Mouse (Mus musculus) hindbrain, embryonic 11.5 days (tissue): ENCODE data around the gene Scnn1a. TPM values are rescaled to one million over a fixed set of nuclear protein-coding genes. Genes with fewer than 3 reads are reported as not detected.

Experiments
- ATAC-seq: fragments of 200-750 bp; cut with Nextera tagmentation; 2 replicates; pipeline ENCODE4 v1.8.0; 2017; ENCODE audit warnings: mild to moderate bottlenecking, moderate TSS enrichment, moderate library complexity; ENCODE audit not compliant: low FRiP score
- DNase-seq: peaks from one replicate; pipeline ENCODE4 v3.0.0-alpha.2; 2015; ENCODE audit warnings: low spot score
- H3K27ac ChIP-seq: fragments of 300-500 bp; sonication (generic); 2 replicates; pipeline ENCODE4 v1.5.1; 2014; ENCODE audit warnings: mild to moderate bottlenecking, low read depth, low read length
- H3K27me3 ChIP-seq: fragments of 300-500 bp; sonication (generic); 2 replicates; pipeline ENCODE4 v1.6.1; 2014; ENCODE audit warnings: mild to moderate bottlenecking, low read length, moderate library complexity, mixed read lengths; ENCODE audit not compliant: control insufficient read depth, insufficient read depth
- H3K36me3 ChIP-seq: fragments of 300-500 bp; sonication (generic); 2 replicates; pipeline ENCODE4 v1.6.1; 2014; ENCODE audit warnings: mild to moderate bottlenecking, low read length, moderate library complexity, mixed read lengths; ENCODE audit not compliant: control insufficient read depth, insufficient read depth
- H3K4me1 ChIP-seq: fragments of 300-500 bp; sonication (generic); replicated peaks from 2 replicates; pipeline ENCODE4 v1.6.1; 2014; ENCODE audit warnings: low read length, mixed read lengths; ENCODE audit not compliant: control insufficient read depth, insufficient read depth
- H3K4me2 ChIP-seq: fragments of 300-500 bp; sonication (generic); replicated peaks from 2 replicates; pipeline ENCODE4 v1.6.1; 2014; ENCODE audit warnings: mild to moderate bottlenecking, low read depth, low read length
- H3K4me3 ChIP-seq: fragments of 300-500 bp; sonication (generic); 2 replicates; pipeline ENCODE4 v1.5.1; 2014; ENCODE audit warnings: low read depth, low read length
- H3K9ac ChIP-seq: fragments of 300-500 bp; sonication (generic); 2 replicates; pipeline ENCODE4 v1.6.1; 2014; ENCODE audit warnings: low read depth, low read length
- H3K9me3 ChIP-seq: fragments of 300-500 bp; sonication (generic); 2 replicates; pipeline ENCODE4 v1.6.1; 2016; ENCODE audit warnings: low read length; ENCODE audit not compliant: control insufficient read depth
- WGBS: fragments of 180-500 bp; shearing (Covaris S2); extraction: QIAGEN DNeasy Blood & Tissue Kit; methylation state at CpG from one replicate; pipeline ENCODE4 v1.1.7; 2014; 5-methylcytosine and 5-hydroxymethylcytosine counted together
- polyA plus RNA-seq: library from polyadenylated mRNA; unstranded; fragments of >200 nt; fragmentation: Nextera tagmentation; extraction: Ambion mirVana; gene quantifications from 2 replicates; pipeline ENCODE4 v1.2.1, GENCODE M21; 2014

Scnn1a gene
- polyA plus RNA-seq, 1 experiment from 2014 or later, result 0.96 TPM

GRCm38 (mm10) chr6:125344084-125344483, 23.6 kb downstream of the Scnn1a start:
- Histone ChIP-seq H3K27me3 (0 out of 2 replicates have a peak, but pooled peaks cover 2% of the 10 kb centered on the region), H3K27ac (no peak overlapping the region), H3K4me3 (no peak overlapping the region), H3K4me2 (no peak overlapping the region), H3K4me1 (peaks cover 2% of the 10 kb centered on the region), H3K9me3 (no peaks in the 10 kb centered on the region), H3K36me3 (no peaks in the 10 kb centered on the region), H3K9ac (no peak overlapping the region)
- ATAC-seq (no peak), DNase-seq (no peak)
- 45% methylated on average over 8 of the region's 8 CpGs for WGBS

DNA sequence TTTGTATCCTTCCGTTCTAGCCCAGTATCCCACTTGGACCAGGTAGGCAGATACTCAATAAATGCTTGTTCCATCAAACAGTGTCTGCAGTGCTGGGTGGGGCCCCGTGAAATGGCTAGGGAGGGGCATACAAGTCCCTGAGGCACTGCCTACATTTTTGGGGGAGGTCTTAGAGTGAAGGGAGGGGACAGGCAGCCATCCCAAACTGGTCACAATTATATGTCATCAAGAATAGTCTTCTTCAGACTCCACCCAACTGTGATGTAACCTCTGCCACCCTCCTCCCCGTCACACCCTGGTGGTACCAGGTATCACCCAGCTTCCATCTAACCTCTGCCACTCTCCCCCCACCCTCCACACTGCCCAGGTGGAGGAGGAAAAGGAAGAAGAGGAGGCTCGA, 24.4 kb downstream of the Scnn1a start:
- Histone ChIP-seq H3K27ac (no peak overlapping the region), H3K4me3 (no peak overlapping the region), H3K9ac (no peak overlapping the region), H3K36me3 (no peaks in the 10 kb centered on the region), H3K4me2 (no peak overlapping the region), H3K27me3 (0 out of 2 replicates have a peak, but pooled peaks cover 2% of the 10 kb centered on the region), H3K9me3 (no peaks in the 10 kb centered on the region), H3K4me1 (peaks cover 5% of the 10 kb centered on the region)
- DNase-seq, result no peak
- no peak for ATAC-seq
- WGBS, result 59% methylated on average over 4 of the region's 4 CpGs

DNA sequence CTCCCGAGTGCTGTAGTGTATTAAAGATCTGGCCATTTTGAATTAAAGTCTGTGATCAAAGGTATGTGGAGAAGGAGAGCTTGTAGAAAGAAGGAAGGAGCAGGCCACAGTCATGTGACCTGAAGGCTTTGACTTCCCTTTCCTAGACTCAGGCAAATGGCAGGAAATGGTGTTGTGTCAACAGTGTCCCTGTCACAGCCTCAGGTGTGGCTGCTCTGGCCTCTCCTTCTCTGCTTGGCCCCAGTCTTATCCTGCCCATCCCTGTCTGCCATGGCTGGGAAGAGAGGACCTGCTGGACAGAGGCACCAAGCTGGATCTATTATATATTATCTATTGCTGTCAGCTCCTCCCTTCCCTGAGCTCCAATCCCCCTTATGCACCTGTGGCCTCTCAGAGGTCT, 25.2 kb downstream of the Scnn1a start:
- Histone ChIP-seq H3K4me1 (peaks cover 9% of the 10 kb centered on the region), H3K9me3 (no peaks in the 10 kb centered on the region), H3K4me2 (no peak overlapping the region), H3K27me3 (0 out of 2 replicates have a peak, but pooled peaks cover 2% of the 10 kb centered on the region), H3K4me3 (no peak overlapping the region), H3K9ac (no peak overlapping the region), H3K36me3 (no peaks in the 10 kb centered on the region), H3K27ac (no peak overlapping the region)
- no peak for DNase-seq
- 71% methylated on average over 1 of the region's 1 CpGs for WGBS
- ATAC-seq, result no peak

GRCm38 (mm10) chr6:125346029-125346428, 25.6 kb downstream of the Scnn1a start:
- WGBS, result 55% methylated on average over 2 of the region's 2 CpGs
- no peaks in the 10 kb centered on the region for H3K9me3 ChIP-seq

DNA sequence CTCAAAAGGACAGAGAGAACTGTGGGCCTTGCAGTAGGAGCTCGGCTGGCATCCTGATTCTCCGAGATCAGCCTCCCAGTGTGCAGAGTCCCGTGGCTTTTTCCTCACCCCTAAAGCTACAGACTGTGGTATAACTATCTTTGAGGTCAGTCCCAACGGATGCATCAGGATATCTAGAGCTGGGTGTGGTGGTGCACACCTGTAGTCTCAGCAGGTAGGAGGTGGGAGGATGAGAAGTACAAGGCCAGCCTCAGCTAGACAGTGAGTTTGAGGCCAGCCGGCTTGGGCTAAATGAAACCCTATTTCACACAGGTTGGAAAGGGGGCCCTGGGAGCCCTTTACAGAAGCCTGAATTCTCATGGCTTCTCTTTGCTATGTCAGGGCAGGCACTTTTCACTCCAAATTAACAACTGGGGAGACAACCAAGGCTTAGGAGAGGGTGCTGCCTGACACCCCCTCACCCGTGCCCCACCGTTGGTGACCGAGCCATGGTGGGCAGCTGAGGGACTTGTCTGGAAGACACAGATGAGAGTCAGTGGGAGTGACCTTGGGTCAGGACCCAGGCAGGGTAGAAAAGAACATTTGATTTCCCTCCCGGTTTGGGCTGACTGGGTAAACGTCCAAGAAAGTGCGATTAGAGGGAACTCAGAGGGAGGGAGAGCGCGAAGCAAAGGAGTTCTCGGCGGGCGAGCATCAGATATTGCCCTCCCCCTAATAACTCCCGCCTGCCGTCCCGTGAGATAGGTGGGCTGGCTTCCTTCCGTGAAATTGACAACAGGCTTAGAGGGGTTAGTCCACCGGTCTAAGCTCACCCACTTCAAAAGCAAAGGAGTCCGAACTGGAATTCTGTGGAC, 28.5 kb downstream of the Scnn1a start, which contains the start of gene Tnfrsf1a:
Gene Tnfrsf1a, plus strand, starts transcription at position 642 of the 854 bp plus-strand sequence.
- Histone ChIP-seq H3K4me3 (peak within 1 kb of the TSS; percentile 51), H3K9me3 (no peaks in the 10 kb centered on the region), H3K27me3 (0 out of 2 replicates have a peak, but pooled peaks cover 2% of the 10 kb centered on the region), H3K9ac (peak within 1 kb of the TSS; percentile 52), H3K4me1 (peaks cover 8% of the 10 kb centered on the region; the same call in 1 of the 2 replicates), H3K27ac (0 out of 2 replicates have a peak within 1 kb of the TSS, but pooled peaks have one; percentile 30), H3K36me3 (no peaks in the 10 kb centered on the region), H3K4me2 (peak within 1 kb of the TSS; percentile 77)
- 4% methylated on average over 22 of the region's 22 CpGs for WGBS
- DNase-seq (no peak), ATAC-seq (no peak)

More at GRCm38 (mm10) chr6:125346029-125346428, 25.6 kb downstream of the Scnn1a start:
- Histone ChIP-seq H3K27me3 (0 out of 2 replicates have a peak, but pooled peaks cover 2% of the 10 kb centered on the region), H3K4me1 (peaks cover 9% of the 10 kb centered on the region), H3K4me2 (no peak overlapping the region), H3K4me3 (no peak overlapping the region), H3K36me3 (no peaks in the 10 kb centered on the region), H3K27ac (no peak overlapping the region), H3K9ac (no peak overlapping the region)
- DNase-seq (no peak), ATAC-seq (no peak)

DNA sequence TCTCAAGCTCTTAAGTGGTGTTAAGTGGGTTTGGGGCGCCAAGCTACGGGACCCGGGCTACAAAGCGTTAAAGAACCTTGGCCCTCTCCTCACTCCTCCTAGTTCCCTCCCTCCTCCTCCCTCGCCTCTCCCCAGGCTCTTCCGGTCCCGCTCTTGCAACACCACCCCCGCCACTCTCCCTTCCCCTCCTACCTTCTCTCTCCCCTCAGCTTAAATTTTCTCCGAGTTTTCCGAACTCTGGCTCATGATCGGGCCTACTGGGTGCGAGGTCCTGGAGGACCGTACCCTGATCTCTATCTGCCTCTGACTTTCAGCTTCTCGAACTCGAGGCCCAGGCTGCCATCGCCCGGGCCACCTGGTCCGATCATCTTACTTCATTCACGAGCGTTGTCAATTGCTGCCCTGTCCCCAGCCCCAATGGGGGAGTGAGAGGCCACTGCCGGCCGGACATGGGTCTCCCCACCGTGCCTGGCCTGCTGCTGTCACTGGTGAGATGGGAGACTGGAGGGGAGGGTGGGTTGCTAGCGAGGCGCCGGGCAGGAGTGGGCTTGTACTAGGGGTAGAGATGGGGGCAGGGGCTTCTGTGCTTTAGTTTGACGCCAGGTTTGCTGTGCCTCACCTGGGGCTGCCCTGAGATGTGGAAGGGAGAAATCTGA, 29.2 kb downstream of the Scnn1a start:
- Histone ChIP-seq H3K9ac (peak overlapping the region; percentile 52), H3K9me3 (no peaks in the 10 kb centered on the region), H3K4me3 (peak overlapping the region; percentile 51), H3K4me2 (peak overlapping the region; percentile 77), H3K27me3 (0 out of 2 replicates have a peak, but pooled peaks cover under 1% of the 10 kb centered on the region), H3K4me1 (peaks cover 8% of the 10 kb centered on the region; the same call in 1 of the 2 replicates), H3K36me3 (no peaks in the 10 kb centered on the region), H3K27ac (0 out of 2 replicates have a peak overlapping the region, but pooled peaks have one; percentile 30)
- ATAC-seq, result peak; percentile 66
- WGBS, result under 1% methylated on average over 27 of the region's 27 CpGs
- DNase-seq, result peak; percentile 75

- Histone ChIP-seq H3K27me3 (no peaks in the 10 kb centered on the region), H3K27ac (no peak overlapping the region; the same call in 1 of the 2 replicates), H3K4me1 (peaks cover 8% of the 10 kb centered on the region; the same call in 1 of the 2 replicates), H3K4me2 (peak overlapping the region; percentile 77), H3K4me3 (peak overlapping the region; percentile 51), H3K9ac (peak overlapping the region; percentile 52), H3K36me3 (no peaks in the 10 kb centered on the region), H3K9me3 (no peaks in the 10 kb centered on the region)
- WGBS, result 6% methylated on average over 20 of the region's 20 CpGs
- DNase-seq, result peak; percentile 44
- ATAC-seq, result 0 out of 2 replicates have a peak, but pooled peaks have one; percentile 10
Measured at GRCm38 (mm10) chr6:125350231-125350994, 30.0 kb downstream of the Scnn1a start.

DNA sequence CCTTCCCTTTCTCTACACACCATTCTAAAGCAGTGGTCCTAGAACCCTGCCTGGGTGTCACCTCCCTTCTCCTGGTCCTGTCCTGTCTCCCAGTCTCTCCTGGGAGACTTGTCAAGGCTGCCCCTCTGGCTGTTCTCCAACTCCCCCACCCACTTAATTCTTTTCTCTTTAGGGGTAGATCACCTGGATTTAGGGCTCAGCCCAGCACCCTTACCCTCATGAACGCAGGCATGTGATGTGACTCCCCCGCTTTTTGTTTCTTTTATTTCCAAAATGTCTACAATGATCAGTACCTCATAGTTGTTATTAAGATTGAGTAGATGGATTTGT, 30.5 kb downstream of the Scnn1a start:
- 79% methylated on average over 2 of the region's 2 CpGs for WGBS
- Histone ChIP-seq H3K4me1 (peaks cover 8% of the 10 kb centered on the region; the same call in 1 of the 2 replicates), H3K4me3 (peak overlapping the region; percentile 51; the same call in 1 of the 2 replicates), H3K9ac (no peak overlapping the region), H3K27me3 (no peaks in the 10 kb centered on the region), H3K36me3 (no peaks in the 10 kb centered on the region), H3K27ac (no peak overlapping the region), H3K9me3 (no peaks in the 10 kb centered on the region), H3K4me2 (peak overlapping the region; percentile 77)
- ATAC-seq, result no peak
- no peak for DNase-seq
